Mouse (Mus musculus) embryonic fibroblast, embryonic 13.5 days (primary cell): ENCODE data around the gene Galntl6.

Experiments
- CTCF ChIP-seq: IDR thresholded peaks from 2 replicates; pipeline ENCODE4 v1.5.1; 2011; ENCODE audit warnings: mild to moderate bottlenecking, control low read depth, low read length, moderate library complexity, borderline replicate concordance; ENCODE audit not compliant: insufficient read depth
- POLR2A ChIP-seq: IDR thresholded peaks from 2 replicates; pipeline ENCODE4 v1.6.1; 2011; ENCODE audit warnings: low read depth, mild to moderate bottlenecking, control low read depth, low read length, moderate library complexity

DNA sequence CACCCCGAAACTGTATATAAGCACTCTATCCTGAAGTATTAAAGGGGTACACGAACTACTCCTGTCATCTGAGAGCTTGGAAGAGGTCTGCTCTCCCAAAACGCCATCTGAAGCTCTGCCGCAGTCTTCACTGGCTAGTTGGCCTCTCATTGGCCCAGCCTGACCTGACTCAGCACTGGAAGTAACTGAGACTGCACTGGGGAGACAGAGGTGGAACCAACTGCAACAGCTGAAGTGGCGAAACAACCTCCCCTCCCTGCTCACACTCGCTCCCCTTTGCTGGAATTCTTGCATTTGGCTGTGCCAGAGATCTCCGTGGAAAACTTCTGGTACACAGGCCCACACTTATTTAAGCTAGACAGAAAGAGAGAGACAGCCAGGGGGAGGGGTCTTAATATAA, 1089.3 kb downstream of the Galntl6 start:
- TF ChIP-seq CTCF = no peak
- no peak for TF ChIP-seq POLR2A
